Mouse (Mus musculus) CD4-positive helper T cell, adult 2 months (primary cell): ENCODE data around the gene Strip1.

Experiments
- DNase-seq: peaks from one replicate; pipeline ENCODE4 v3.0.0-alpha.2; 2012; ENCODE audit warnings: low read depth, missing footprints, low spot score

Gene Strip1

DNA sequence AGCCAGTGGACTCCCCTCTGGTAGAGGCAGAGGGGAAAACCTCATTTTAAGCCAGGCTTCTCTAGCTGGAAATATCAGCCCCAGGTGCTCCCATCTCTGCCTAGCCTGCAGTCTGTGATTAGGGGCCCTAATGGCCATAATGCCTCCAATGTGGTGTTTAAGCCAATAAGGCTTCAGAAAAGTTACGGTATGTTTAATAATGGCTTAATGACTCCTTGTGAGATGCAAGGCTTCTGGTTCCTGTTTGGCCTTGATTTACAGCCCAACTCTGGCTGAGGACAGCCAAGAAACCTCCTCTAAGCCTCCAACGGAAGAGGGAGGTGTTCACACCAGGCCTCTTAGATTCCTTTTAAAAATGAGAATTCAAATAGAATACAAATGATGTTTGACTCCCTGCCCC, 37.9 kb downstream of the Strip1 start:
- DNase-seq, result no peak

DNA sequence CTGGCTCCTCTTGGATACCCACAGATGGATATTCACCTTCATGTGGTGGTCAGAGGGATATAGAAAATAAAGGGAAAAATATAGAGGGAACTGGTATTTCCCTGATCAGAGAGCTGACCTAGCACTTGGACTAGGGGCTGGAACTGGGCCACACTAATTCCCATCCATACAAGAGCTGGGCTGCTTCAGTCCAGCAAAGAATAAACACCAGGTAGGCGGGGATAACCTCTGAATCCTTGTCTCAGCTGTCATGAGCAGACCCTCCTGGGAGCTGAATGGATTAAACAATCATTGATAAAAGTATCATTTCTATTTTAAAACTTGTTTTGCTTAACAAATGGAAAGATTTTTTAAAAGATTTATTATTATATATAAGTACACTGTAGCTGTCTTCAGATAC, 39.9 kb downstream of the Strip1 start:
- no peak for DNase-seq

DNA sequence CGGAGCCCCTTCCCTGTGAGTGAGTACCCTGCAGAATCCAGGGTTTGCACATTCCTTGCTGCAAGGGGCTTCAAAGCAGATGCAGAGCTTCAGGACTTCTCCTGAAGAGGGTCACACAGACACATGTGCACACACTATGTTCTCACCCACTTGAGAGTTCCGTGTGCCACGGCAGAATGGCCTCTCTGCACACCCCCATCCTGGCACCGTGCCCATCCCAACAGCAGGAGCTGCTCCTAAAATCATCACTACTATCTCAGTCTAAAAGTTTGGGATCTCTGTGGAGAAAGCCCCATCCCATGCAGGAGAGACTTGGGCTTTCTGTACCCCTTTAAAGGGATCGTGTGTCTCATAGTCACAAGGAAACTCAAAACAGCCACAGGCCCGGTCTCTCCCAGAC, 45.0 kb downstream of the Strip1 start:
- no peak for DNase-seq

DNA sequence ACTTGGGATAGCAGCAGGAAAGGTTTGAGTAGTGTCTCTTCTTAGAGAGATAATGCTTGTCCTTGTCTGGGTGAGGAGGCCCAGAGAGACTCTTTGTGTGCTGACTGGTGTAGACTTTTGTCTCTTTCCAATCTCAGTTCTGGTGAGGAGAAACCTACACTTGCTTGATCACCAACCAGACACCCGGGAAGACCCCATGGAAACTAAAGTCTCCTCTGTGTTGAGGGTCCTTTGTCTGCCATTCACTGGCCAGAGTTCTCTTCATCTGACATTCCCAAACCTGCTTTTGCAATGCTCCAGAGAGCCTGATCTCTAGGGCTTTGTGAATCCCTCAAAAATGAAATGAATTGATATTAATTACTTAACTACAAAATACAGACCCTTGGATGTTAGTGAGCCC, 47.6 kb downstream of the Strip1 start:
- no peak for DNase-seq

DNA sequence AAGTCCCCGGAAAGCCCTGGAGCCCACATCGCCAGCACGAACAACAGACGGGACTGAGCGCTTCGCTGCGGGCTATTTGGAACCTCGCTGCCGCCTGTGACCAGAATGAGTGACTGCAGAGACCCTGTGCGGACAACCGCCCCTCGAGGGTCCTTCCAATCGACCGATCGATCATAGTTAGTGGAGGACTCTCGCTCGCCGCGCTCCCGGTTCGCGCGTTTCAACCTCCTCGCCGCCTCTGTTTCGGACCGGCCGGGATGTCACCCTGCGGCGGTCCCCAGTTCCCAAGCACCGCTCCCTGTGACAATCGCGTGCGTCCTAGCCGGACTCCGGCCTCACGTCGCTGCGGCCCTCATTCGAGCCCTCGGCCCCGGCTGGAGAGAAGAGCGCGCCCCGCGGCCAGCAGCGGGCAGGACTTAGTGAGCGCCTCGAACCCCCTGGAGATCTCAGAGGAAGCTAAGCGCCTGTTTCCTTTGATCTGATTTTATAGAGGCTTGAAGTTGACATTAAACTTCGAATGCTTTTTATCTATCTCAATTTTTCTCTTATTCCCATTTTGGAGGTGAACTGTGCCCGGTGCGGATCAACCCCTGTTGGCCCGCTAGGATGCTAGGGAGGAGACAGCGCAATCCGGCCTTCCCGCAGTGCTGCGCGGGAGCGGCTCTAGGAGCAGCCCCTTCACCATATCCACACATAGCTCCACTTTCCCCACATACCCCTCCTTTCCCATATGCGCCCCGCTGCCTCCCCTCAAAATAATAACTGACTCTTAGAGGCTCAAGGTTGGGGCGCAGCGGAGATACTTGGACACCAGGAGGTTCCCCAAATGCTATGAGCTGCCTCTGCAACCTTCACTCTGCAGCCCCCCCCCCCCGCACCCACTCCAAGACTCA, 48.4 kb downstream of the Strip1 start:
- DNase-seq, result no peak

DNA sequence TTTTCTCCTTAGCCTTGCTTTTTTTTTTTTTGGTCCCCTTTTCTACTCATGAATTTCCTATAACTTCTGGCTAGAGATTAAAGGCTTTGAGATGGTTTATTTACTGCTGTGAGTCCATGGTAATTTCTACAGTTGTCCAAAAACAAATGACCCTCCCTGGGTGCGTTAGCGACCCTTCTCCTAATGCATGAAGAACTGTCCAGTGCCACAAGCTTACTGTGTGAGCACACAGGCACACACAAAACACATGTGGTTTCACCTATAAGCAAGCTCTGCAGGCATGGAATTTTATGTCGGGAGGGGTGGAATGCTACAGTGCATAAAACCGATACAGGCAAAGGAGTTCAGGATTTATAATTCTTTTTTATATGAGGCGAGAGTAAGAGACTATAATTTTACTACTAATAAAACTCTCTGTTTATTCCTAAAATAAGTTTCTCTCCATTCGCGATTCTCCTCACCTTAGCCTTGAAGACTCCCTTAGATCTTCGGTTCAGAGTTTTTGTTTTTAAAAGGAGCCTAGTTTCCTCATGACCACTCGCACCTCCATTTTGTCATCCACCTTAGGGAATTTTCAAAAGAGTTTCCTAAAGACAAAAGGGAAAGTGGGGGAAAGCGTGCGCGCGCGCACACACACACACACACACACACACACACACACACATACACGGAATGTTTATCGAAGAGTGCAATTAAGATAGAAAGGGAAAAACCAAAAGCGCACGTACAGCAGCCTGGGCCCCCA, 49.2 kb downstream of the Strip1 start:
- no peak for DNase-seq

DNA sequence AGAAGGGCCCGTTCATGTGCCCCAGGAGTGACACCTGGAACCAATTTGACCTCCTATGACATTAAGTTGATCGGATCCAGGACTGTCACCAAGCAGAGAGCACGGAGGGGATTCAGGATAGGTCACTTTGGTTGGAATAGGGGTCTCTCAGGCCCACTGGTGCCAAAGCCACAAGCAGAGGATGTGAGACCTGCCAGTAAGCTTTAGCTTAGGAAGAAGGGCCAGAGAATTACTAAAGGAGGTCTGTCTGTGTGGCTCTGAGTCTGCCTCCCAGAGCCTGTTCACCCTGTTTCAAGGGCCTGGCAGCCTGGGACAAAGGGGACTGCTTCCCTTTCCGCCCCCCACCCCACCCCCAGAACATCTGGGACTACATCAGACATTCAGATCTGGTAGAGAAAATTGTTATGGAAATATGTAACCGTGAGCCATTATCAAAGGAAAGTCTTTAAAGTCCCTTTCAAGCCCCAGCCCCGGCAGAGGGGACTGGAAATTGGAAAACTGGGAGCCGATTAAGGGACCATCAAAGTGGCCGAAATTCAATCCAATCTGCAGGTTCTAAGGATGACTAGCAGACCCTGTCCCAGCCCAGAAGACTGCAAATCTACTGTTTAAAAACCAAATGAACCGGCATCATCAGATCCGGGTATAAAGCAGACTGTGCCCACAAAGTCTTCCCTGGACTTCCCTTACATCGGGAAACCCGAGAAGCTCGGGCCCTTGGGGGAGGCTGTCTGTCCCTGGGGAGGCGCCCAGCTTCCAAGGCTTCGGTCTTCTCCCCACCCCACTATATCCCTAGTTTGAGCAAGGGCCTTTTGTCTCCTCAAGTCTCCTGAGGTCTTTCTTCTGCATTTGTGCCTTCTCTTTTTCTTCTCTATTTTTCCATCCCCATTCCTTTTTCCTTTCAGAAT, 50.1 kb downstream of the Strip1 start:
- no peak for DNase-seq

DNA sequence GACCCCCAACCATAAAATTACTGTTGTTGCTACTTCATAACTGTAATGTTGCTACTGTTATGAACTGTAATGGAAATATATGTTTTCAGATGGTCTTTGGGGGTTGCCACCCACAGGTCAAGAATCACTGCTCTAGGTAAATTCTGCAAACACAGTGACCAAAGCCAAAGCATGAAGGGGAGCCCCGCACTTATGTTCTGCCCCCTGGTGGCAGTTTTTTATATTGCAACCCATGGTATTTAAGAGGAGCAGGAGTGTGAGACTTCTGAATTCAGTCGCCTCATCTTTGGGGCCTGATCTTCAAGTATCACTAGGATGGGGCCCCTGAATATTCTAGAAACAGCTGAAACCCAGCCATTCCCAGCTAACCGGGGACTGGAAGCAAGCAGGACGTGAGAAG, 52.0 kb downstream of the Strip1 start:
- peak; percentile 54 for DNase-seq

DNA sequence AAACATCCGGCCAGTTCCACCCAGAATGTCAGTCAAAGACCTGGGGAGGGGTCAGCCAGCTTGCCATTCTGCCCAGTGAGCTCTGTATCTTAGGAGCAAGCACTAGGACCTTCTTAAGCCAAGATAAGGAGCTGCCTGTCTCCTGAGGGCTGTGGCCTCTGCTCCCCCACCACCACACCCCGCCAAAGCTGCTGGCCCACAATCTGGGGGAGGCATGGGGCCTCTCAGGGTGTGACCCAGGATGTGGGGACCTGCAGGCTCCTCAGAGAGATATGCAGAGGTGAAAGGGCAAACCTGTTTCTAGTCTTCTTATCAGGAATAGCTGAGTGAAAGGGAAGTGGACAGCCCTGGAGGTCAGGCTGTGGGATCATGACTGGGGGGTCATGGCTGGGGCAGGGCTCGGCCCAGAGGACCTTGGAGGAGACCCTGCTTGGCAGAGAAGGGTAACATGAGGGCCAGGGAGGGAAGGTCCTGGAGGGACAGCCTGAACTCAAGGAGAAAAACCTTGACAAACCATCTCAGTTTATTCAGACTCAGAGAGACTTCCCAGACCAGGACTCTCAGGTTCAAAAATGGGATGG, 53.6 kb downstream of the Strip1 start:
- DNase-seq, result peak; percentile 42

DNA sequence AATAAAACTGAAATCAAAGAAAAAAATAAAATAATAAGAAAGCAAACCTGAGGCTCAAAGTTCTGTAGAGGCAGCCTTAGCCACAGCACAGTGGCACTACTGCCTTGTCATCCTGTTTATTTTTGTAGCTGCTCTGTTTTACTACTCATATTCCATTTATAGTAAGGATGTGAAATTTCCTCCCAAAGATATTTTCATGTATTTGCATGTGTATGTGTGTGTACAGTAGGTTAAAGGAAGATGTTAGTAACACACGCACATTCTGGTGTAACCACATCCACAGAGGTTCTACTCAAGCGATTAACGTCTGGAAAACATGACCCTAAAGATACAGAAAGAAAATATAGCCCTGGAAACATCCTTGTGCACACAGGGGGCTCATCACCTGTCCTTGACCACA, 54.7 kb downstream of the Strip1 start:
- DNase-seq, result no peak

DNA sequence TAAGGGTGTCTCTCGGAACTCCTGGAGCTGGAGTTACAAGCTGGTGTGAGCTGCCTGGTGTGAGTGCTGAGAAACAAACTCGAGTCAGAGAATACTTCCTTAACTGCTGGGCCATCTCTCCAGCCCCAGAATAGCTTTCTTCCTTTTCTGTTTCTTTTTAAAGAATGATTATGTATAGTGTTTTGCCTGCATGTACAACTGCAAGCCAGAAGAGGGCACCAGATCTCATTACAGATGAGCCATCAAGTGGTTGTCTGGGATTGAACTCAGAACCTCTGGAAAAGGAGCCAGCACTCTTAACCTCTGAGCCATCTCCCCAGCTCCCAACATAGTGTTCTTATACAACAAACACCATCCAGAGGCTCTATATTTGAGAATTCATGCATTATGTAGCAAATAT, 60.3 kb downstream of the Strip1 start:
- no peak for DNase-seq

DNA sequence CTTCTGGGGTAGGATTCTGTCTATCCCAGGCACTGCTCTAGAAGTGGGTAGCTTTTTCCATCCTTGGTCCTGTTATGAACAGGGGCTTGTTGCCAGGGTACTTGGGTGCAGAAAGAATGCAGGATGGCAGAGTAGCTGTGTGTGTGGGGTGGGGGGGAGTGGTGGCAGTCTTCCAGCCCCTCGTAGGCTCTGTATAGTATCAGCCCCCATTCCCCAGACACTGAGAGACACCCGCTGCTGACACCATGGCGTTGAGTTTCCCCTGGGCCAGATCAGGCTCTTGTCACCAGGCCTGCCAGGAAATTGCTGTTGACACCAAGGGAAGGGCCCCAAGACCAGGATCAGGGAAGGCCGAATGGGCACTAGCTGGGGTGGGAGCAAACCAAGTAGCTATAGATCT, 62.8 kb downstream of the Strip1 start:
- DNase-seq, result no peak

DNA sequence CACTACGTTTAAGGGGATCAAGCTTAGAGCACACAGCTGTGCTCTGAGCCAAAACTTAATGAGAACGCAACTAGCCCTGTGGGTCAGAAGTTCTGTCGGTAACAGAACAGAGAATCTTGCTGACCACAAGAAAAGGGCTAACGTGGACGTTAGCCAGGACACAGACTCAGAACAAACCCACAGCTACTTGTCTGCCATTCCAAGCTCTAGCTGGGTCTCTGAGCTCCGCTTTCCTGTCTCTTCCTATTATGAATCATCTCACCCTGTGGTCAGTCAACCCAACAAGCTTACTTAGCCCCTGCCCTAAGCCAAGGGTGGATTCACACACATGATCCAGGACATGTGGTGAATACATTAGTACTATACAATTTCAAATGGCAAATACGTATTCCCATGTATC, 63.7 kb downstream of the Strip1 start:
- no peak for DNase-seq

DNA sequence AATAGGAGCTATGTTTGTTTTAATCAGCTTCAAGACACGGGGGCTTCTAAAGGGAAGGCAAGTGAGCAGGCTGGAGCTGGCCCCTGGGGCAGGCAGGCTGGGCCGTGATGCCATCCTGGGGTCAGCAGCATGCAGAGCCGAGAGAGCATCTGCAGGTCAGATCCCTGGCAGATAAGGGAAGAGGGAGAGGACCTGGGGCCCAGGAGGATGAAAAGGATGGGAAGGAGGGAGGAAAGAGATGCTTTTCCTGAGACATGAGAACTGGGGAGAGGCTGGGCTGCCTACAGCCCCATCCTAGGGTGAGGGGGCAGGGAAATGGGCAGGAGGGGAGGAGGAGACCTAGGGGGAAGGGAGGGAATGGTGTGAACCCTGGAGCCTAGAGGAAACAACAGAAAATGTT, 66.2 kb downstream of the Strip1 start:
- no peak for DNase-seq

DNA sequence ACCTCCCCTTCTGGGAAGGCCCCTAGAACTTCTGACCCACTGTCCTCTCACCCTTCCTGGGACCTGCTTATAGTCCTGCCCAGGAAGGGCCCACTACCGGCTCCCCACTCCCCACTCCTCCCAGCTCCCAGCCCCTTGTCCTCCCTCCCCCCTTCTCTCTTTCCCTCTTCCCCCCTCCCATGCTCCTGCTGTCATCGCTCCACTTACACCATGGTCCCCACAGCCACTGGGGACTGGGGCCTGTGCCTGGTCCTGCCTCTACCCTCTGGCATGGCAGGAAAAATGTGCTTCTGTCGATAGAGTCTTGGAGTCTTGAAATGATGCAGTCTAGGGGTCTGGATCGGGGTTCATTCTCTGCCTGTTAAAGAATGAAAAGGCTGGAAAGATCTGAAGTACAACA, 67.6 kb downstream of the Strip1 start:
- DNase-seq, result no peak

DNA sequence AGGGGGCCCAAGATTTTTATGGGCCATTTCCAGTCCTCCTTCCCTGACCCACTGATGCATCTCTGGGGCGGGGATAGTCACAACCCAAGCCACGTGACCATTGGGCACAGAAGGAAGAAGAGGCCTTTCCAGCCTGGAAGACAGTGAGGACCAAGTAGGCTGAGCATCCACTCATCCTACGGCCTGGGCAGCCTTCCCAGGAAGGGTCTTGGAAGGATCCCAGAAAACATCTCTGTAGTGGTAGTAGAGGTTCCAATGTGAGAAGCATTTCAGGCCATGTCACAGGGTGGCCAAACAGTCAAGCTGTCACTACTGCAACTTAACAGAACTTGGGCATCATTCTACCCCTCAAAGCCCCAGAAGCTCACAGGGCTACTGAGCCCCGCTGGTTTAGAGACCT, 68.9 kb downstream of the Strip1 start:
- DNase-seq, result no peak
